Mouse (Mus musculus): ENCODE data around the gene Was.
"Not testable (repeated sequence)": the region's sequence is repeated elsewhere in the genome, so short reads cannot be mapped to it uniquely, and the experiment has no call there.

Gene Was

GRCm38 (mm10) chrX:8073881-8074429, 16.3 kb downstream of the Was start:
- peak; percentile 59 for DNase-seq

DNA sequence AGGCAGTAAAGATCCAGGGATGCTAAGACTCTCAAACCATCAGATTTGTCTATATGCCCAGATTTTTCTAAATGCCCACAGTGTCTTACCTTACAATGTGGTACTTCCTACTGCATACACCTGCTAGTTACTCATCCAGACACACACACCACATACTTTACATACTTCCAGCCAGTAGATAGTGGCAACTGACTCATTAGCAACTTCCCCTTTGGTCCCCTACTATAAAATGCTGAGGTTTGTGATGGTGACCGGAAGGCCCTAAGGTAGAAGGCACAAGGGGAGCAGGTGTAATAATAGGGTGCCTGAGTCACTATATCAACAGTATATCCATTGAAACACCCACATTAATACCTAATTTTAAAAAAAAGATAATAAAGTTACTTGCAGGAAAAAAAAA, 21.1 kb downstream of the Was start:
- DNase-seq = no peak

- DNase-seq = not testable (repeated sequence)
Measured at GRCm38 (mm10) chrX:8051044-8051781, 39.1 kb downstream of the Was start.

DNA sequence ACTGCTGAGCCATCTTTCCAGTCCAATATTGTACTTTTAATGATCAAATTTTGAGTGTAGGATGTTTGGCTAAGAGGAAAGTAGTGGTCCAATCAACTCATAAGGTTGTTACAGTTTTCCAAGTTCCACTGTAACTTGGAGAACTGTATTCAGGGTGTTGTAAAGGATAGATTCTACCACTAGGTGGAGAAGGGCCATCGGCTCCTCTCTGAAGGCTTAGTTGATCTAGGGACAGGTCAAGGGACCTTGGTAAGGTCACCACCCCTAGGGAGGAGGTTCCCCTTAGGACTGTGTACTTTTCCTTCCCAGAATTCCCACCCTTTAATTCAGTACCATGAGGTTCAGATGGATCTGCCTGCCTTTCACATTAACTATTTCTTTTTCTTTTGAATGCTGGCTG, 57.3 kb downstream of the Was start:
- DNase-seq = no peak

All from thymus, postnatal 4 days (tissue).